Comparison of ENCODE assay signal across 8 mouse cellular contexts in genomic region chr5:33995843-33996693, GRCm38 (mm10). TPM values are rescaled to one million over a fixed set of nuclear protein-coding genes. Genes with fewer than 3 reads are reported as not detected.
DNase-seq lines count a peak whose midpoint lies in the region; ATAC-seq and TF ChIP-seq lines count a peak whose summit lies in the region.

Nat8l (plus strand) TSS chr5:33995984.

- WGBS in liver, embryonic 14.5 days (ENCODE audit: insufficient replicate concordance) = under 1% methylated on average over 90 of the region's 90 CpGs
- WGBS in neural tube, embryonic 14.5 days = under 1% methylated on average over 90 of the region's 90 CpGs

- H3K4me3 ChIP-seq in gastrocnemius, adult 2 months = peak within 1 kb of the TSS; percentile 71
- H3K4me3 ChIP-seq in cortical plate, adult 2 months (ENCODE audit: insufficient read depth, low read length) = peak within 1 kb of the TSS; percentile 64
- H3K4me3 ChIP-seq in liver, embryonic 14.5 days (ENCODE audit: insufficient read depth in 1 of 2, low read depth in 2 of 2, low read length in 2 of 2) = peak within 1 kb of the TSS; percentile 26 to 48
- peak within 1 kb of the TSS; percentile 95 for H3K4me3 ChIP-seq in neural tube, embryonic 14.5 days (ENCODE audit: low read depth, low read length)

- TF ChIP-seq EP300 in liver, embryonic 14.5 days (IDR thresholded peaks at IDR 0.05; ENCODE audit: low read depth) = no peak

- no peaks in the 10 kb centered on the region for H3K36me3 ChIP-seq in liver, embryonic 14.5 days (replicated peaks; ENCODE audit: control insufficient read depth, insufficient read depth, low read depth)
- H3K36me3 ChIP-seq in neural tube, embryonic 14.5 days (ENCODE audit: control insufficient read depth, insufficient read depth, low read length) = peaks cover 6% of the 10 kb centered on the region; the same call in 1 of the 2 replicates

- H3K9ac ChIP-seq in liver, embryonic 14.5 days (replicated peaks) = no peak within 1 kb of the TSS
- H3K9ac ChIP-seq in neural tube, embryonic 14.5 days (replicated peaks; ENCODE audit: low read depth, low read length) = peak within 1 kb of the TSS; percentile 83

- DNase-seq in gastrocnemius, adult 2 months = peak; percentile 43
- DNase-seq in gastrocnemius, adult 8-10 months (ENCODE audit: low spot score in 2 of 2) = no peak
- peak; percentile 15 for DNase-seq in heart, adult 8-10 months (ENCODE audit: low spot score)
- peak; percentile 35 for DNase-seq in kidney, postnatal 14 days
- no peak for DNase-seq in liver, embryonic 14.5 days (ENCODE audit: low read depth in 3 of 3, low spot score in 3 of 3)
- peak; percentile 81 for DNase-seq in thymus, postnatal 14 days

- no peak within 1 kb of the TSS for H3K27ac ChIP-seq in gastrocnemius, adult 2 months
- H3K27ac ChIP-seq in cortical plate, adult 2 months (ENCODE audit: insufficient read depth, low read length) = peak within 1 kb of the TSS; percentile 94
- H3K27ac ChIP-seq in liver, embryonic 14.5 days = no peak within 1 kb of the TSS
- H3K27ac ChIP-seq in neural tube, embryonic 14.5 days (ENCODE audit: low read depth, low read length) = peak within 1 kb of the TSS; percentile 98

- H3K4me1 ChIP-seq in cortical plate, adult 2 months (ENCODE audit: control insufficient read depth, insufficient read depth, low read length) = peaks cover 14% of the 10 kb centered on the region; the same call in 1 of the 2 replicates
- no peaks in the 10 kb centered on the region for H3K4me1 ChIP-seq in liver, embryonic 14.5 days (replicated peaks; ENCODE audit: control insufficient read depth in 2 of 2, insufficient read depth in 2 of 2, low read length in 1 of 2)
- peaks cover 32% of the 10 kb centered on the region for H3K4me1 ChIP-seq in neural tube, embryonic 14.5 days (ENCODE audit: control insufficient read depth, insufficient read depth, low read length)

- no peak for ATAC-seq in liver, embryonic 14.5 days (ENCODE audit: insufficient read depth)
- ATAC-seq in neural tube, embryonic 14.5 days (ENCODE audit: low read depth) = peak; percentile 91

- intact Hi-C loops in gastrocnemius, adult 2 months (cut with DNase I) = no loop called here

- TF ChIP-seq CTCF in gastrocnemius, adult 2 months (IDR thresholded peaks at IDR 0.05) = no peak
- no peak for TF ChIP-seq CTCF in cortical plate, adult 2 months (IDR thresholded peaks at IDR 0.05; ENCODE audit: extremely low read depth, insufficient read depth, low read length)
- no peak for TF ChIP-seq CTCF in liver, embryonic 14.5 days (IDR thresholded peaks at IDR 0.05; ENCODE audit: low read depth)

- peaks cover 50% of the 10 kb centered on the region for H3K27me3 ChIP-seq in liver, embryonic 14.5 days (ENCODE audit: control insufficient read depth, insufficient read depth, low read length)
- no peaks in the 10 kb centered on the region for H3K27me3 ChIP-seq in neural tube, embryonic 14.5 days (ENCODE audit: control insufficient read depth, insufficient read depth, low read length)

- peak; percentile 82; the same call in 1 of the 2 replicates for TF ChIP-seq POLR2A in cortical plate, adult 2 months (IDR thresholded peaks at IDR 0.05; ENCODE audit: extremely low read depth, insufficient read depth, low read length)

- H3K9me3 ChIP-seq in liver, embryonic 14.5 days (ENCODE audit: control insufficient read depth, low read length) = no peaks in the 10 kb centered on the region
- no peaks in the 10 kb centered on the region for H3K9me3 ChIP-seq in neural tube, embryonic 14.5 days (ENCODE audit: control insufficient read depth, low read length)

- H3K4me2 ChIP-seq in liver, embryonic 14.5 days (ENCODE audit: low read depth) = peak within 1 kb of the TSS; percentile 56
- peak within 1 kb of the TSS; percentile 50 for H3K4me2 ChIP-seq in neural tube, embryonic 14.5 days (ENCODE audit: low read depth, low read length)

RNA-seq across cellular contexts. Expression of gene Nat8l, which starts in this region (rescaled TPM):
- total RNA-seq in gastrocnemius, adult 2 months (2021) = under 1 TPM; 0.05 to 0.20 TPM
- total RNA-seq in gastrocnemius, adult 8-10 months (2022) = under 1 TPM; 0.16 to 0.24 (median 0.20) TPM
- polyA plus RNA-seq in cortical plate, adult 2 months (2012; rRNA removed) = 151 and 153 TPM in 2 replicates
- total RNA-seq in heart, adult 8-10 months (2022) = 1 to 10 TPM; 1.3 to 1.9 (median 1.6) TPM
- 0.15 and 0.17 TPM in 2 replicates for polyA plus RNA-seq in liver, embryonic 14.5 days (2012; rRNA removed)
- 0.04 and 0.05 TPM in 2 replicates for polyA plus RNA-seq in liver, embryonic 14.5 days (2014; fragmentation: Nextera tagmentation; extraction: Ambion mirVana)
- polyA plus RNA-seq in neural tube, embryonic 14.5 days (2014; fragmentation: Nextera tagmentation; extraction: Ambion mirVana) = 3.9 and 4.1 TPM in 2 replicates

Comparison
In these comparisons a context has a peak if more than half of its experiments do, and no peak if none do; other contexts are left out.
1. RNA of gene Nat8l (polyA plus RNA-seq): 151 to 153 TPM in cortical plate, adult 2 months; 3.9 to 4.1 TPM in neural tube, embryonic 14.5 days and 0.04 to 0.17 TPM in liver, embryonic 14.5 days; every median in the first group is over 10 times any median in the second.
2. Peak in DNase-seq and H3K4me3 ChIP-seq in gastrocnemius, adult 2 months; RNA of the gene not detected or under 1 TPM.
3. DNase-seq: peak in heart, adult 8-10 months (single experiment), kidney, postnatal 14 days (single experiment) and thymus, postnatal 14 days (single experiment); none in gastrocnemius, adult 8-10 months (0 of 2) and liver, embryonic 14.5 days (0 of 3).
4. H3K27ac ChIP-seq: peak in cortical plate, adult 2 months (single experiment) and neural tube, embryonic 14.5 days (single experiment); none in gastrocnemius, adult 2 months (single experiment) and liver, embryonic 14.5 days (single experiment).
5. H3K4me3 ChIP-seq: peak in every context shown above with its lines; median percentile 95 in neural tube, embryonic 14.5 days; 71 in gastrocnemius, adult 2 months; 64 in cortical plate, adult 2 months; 37 in liver, embryonic 14.5 days.